Mouse (Mus musculus): ENCODE measurements around the gene C2cd3.
"Not testable (repeated sequence)": the region's sequence is repeated elsewhere in the genome, so short reads cannot be mapped to it uniquely, and the experiment has no call there.

The C2cd3 gene

GRCm38 (mm10) chr7:100470796-100471406, 98.9 kb downstream of the C2cd3 start:
- DNase-seq (ENCODE audit: low read depth, low spot score), result no peak

- no peak for DNase-seq (ENCODE audit: low read depth, low spot score)
Observed at GRCm38 (mm10) chr7:100471407-100471797, 99.4 kb downstream of the C2cd3 start.

GRCm38 (mm10) chr7:100472777-100473176, 100.7 kb downstream of the C2cd3 start, which contains the start of gene Ucp3:
Ucp3 (plus strand) TSS chr7:100472990.
- DNase-seq (ENCODE audit: low read depth, low spot score), result no peak

DNA sequence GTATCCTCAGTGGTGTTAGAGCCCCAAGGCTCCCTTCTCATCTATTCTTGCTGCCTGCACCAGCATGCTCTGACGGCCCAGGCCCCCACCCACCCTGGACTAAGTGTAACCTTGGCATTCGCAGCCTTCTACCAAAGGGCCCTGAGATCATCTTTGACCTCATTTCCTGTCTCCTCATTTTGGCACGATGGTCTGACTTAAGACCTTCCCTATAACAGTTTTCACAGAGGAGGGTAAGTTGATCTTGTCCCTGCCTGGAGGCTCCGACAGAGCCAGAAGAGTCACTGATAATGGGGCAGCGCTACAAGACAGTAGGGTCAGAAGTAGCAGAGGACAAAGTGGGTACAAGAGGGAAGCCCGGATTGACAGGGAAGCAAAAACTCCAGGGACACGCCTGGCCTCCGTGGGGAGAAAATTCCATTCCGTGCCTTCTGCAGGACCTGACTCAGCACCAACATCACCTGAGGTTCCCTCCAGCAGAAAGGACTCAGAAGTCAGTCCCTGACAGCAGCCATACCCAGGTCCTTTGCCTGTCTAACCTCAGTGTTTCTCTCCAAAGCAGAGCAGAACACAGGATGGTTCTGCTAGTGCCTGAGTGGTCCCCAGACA, 101.9 kb downstream of the C2cd3 start:
- no peak for DNase-seq (ENCODE audit: low read depth, low spot score)

DNA sequence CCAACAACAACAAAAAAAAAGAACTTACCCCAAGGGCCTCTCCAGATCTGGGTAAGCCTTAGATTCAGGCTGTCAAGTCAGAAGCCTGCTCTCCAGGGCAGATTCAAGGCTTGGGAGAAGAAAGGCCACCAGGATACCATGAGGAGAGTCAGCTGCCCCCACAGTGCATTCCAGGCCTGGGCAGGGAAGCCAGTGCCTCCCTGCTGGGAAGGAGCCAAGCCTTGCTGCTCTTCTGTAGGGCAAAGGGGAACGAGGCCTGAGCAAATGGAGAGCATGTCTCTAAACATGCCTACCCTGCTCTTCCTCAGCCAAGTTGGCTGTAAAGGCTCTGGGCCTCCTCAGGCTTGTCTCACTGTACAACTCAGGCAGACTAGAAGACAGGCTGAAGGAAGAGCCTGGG, 102.6 kb downstream of the C2cd3 start:
- DNase-seq (ENCODE audit: low read depth, low spot score), result no peak

DNA sequence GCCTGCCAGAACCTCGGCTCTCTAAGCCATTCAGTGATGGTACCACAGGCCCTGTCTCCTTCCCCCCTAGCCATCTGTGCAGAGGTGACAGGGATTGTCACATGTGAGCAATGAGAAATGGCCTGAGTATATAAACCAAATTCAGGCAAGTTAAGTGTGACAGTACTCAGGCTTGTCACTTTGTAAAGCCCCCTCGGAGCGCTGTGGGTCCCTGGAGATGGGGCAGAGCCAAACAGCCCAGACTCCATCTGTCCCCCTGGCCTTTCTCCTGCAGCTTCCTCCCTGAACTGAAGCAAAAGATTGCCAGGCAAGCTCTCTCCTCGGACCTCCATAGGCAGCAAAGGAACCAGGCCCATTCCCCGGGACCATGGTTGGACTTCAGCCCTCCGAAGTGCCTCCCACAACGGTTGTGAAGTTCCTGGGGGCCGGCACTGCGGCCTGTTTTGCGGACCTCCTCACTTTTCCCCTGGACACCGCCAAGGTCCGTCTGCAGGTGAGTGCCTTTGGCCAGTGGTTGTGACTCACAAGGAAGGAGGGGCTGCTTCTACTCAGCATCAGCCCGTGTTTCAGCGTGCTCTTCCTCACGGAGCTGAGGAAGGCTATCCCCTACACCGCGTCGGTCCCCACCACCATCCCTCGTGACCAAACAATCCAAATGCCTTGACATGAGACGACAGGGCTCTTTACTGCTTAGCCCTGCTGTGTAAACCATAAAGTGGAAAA, 107.2 kb downstream of the C2cd3 start:
- no peak for DNase-seq (ENCODE audit: low read depth, low spot score)

DNA sequence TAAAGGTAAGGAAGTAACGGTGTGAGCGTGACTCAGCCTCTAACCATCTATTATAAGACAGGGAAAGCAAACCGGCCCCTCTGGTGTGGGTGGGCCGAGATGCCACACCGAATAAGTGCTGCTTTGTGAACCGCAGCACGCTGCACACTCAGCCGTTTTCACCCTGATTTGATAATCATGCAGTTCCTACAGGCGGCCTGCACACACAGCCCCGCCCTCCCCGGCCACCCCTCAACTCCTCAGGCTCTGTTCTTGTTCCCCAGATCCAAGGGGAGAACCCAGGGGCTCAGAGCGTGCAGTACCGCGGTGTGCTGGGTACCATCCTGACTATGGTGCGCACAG, 107.8 kb downstream of the C2cd3 start:
- no peak for DNase-seq (ENCODE audit: low read depth, low spot score)

- no peak for DNase-seq (ENCODE audit: low read depth, low spot score)
Observed at GRCm38 (mm10) chr7:100480175-100480574, 108.1 kb downstream of the C2cd3 start.

GRCm38 (mm10) chr7:100482046-100482445, 110.0 kb downstream of the C2cd3 start:
- not testable (repeated sequence) for DNase-seq (ENCODE audit: low read depth, low spot score)

GRCm38 (mm10) chr7:100484493-100484892, 112.5 kb downstream of the C2cd3 start:
- DNase-seq (ENCODE audit: low read depth, low spot score), result no peak

DNA sequence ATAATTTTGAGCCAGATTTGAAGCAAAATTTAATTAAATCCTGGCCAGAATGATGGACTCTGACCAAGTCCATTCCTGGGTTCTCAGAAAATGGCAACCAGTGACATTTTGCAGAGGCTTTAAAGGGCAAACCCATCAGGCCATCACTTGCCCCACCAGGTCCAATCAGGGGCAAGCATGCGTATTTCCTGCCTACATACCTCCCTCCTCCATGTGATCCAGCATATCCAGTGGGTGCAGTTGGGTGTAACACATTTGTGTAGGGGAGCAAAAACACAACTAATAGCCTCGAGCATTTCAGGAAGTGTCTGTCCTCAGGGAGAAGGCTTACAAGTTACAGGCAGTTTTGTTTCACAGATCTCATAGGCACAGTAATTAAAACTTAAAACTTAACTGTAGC, 115.3 kb downstream of the C2cd3 start:
- no peak for DNase-seq (ENCODE audit: low read depth, low spot score)

DNA sequence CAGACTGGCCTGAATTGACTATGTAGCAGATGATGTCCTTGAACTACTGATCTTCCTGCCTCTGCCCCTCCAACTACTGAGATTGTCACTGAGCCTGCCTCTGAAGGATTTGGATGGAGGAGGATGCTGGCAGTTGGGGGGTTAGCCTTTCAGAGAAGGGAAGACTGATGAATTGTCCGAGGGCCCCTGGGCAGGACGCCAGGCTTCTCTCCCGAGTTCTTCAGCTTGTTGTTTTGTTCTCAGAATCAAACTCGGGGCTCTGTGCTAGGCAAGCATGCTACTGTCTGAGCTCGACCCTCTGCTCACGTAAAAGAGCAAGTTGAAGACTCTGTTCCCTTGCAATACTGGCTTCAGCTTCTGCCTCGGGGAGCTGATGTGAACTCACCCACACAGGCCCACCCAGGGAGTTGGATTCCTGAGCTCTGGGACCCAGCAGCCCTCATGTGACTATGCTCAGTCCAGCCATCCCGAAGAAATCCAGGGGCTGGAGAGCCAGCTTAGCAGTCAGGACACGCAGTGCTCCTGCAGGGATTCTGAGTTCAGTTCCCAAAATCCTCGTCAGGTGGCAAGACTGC, 116.5 kb downstream of the C2cd3 start:
- no peak for DNase-seq (ENCODE audit: low read depth, low spot score)

DNA sequence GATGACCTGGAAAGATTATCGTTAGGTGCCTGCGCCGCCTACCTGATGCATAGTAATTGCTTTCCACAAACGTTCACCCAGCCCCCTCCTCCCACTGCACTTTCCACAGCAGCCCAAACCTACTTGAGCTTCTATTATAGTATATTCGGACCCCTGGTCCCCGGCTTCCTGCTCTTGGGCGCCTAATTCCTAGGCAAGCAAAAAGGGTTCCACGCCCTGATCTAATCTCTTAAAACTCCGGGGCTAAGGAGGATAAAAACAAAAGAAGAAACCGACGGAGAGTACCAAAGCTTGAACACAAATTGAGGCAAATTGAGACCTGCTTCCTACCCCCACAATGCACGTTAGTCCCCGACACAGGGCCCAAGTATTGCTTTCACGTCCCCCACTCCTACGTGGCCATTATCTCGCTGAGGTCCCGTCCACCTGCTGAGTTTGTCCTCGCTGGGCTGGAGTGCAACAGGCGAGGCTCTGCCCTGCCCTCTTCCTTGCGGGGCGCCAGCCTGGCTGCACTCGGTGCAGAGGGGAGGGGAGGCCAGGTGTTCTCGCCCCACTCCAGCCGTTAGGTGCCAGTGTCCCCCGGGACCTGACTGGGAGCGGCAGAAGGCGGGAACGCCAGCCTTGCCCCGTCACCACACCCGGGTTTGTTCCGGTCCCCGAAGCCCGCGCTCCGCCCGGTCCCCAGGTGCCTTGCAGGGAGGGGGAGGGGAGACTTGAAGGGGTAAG, 120.5 kb downstream of the C2cd3 start:
- DNase-seq (ENCODE audit: low read depth, low spot score), result no peak

- DNase-seq (ENCODE audit: low read depth, low spot score), result peak; percentile 54
Observed at GRCm38 (mm10) chr7:100493117-100493483, 121.1 kb downstream of the C2cd3 start, which contains the start of gene Ucp2. Ucp2 (plus strand) TSS chr7:100493337.

DNA sequence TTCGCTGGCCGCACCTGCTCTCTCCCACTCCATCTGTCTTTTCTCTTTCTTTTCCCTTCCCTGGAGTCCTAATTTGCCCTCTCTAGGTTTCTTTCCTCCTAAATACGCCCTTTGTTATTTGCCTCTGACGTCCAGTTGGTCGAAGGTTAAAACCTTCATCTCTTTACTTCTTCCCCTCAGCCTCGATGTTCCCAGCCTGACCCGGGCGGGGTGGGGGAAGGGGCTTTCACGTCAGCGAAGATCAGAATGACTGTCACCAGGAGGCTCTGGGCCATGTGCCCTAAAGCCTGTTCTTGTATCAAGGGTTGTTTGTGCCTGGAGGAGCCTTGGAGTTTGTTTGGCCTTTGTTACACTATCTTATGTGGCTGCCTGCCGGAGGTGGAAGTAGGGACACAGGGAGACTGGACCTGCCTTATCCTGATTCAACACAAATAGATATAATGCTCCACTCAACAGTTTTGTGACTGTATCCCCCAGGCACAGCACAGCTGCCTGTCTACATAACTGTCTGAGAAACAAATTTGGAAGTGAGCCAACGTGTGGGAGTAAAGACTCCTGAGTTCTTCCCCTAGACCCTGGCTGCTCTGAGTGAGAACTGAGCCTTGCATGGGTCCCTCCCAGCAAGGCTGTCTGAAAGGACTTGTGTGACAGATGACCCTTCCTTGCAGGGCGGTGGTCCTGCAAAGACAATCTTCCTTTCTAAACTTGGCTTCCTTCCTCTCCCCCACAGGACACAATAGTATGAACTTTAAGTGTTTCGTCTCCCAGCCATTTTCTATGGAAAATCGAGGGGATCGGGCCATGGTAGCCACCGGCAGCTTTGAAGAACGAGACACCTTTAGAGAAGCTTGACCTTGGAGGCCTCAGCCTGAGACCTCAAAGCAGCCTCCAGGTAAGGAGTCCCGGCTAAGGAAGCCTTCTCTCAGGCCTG, 121.7 kb downstream of the C2cd3 start:
- no peak for DNase-seq (ENCODE audit: low read depth, low spot score)

DNA sequence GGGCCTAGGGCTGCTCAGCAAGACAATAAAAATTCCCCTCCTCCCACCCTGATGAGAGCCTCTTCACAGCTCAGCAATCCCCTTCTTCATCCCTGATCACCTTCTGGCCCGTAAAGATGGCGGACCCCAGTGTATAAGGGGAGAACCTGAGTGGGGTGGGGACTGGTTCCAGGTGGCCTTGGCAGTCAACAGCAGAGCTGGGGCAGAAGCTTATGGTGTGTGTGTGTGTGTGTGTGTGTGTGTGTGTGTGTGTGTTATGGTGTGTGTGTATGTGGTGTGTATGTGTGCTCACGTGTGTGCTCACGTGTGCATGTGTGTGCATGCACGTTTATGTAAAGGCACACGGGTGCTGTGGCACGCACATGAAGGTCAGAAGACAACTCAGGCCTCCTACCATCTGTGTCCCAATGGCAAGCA, 122.4 kb downstream of the C2cd3 start:
- no peak for DNase-seq (ENCODE audit: low read depth, low spot score)

GRCm38 (mm10) chr7:100495042-100495441, 123.0 kb downstream of the C2cd3 start:
- no peak for DNase-seq (ENCODE audit: low read depth, low spot score)

DNA sequence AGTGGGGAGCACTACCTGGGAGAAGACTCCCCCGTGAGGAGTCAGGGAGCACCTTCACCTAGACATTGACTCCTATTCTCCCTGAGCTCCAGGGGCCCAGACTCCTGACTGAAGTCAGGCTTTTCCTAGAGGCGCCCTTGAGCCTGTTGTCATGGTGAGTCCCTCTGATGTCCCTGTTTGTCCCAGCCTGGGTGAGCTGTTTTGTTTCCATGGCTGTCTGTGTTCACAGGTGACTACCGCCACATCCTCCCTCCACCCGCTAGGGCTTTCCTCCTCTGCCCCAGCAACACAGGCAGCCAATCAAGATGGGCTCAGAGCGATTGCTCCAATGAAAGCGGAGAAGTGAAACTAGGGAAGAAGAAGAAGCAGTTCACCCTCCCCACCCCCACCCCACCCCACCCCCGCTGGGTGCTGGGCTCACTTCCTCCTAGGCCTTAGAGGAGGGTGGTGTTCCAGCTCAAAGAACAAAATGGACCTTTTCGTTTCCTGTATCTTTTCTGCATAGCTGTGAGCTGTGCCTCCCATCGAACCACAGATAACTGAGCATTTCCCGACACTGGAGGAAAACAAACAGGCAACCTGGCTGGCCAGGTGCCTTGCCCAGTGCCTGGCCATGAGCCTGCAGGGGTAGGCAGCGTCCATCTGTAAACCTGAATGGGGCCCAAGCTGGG, 123.7 kb downstream of the C2cd3 start:
- no peak for DNase-seq (ENCODE audit: low read depth, low spot score)

DNA sequence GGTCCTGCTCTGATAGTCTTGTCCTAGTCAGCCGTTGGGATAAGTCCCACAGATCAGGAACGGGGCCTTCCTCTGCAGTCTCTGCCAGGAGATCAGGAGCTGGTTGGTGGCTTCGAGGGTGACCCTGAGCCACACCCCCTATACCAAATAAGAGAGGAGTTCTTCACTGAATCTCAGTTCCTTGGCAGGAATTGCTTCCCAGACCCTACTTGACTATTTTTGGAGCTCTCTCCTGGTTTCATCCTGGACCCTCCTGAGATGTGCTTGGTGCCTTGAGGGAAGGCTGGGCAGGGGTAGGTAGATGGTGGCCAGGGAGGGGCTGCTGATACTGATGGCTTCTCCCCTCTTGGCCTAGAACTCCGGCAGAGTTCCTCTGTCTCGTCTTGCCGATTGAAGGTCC, 124.3 kb downstream of the C2cd3 start:
- no peak for DNase-seq (ENCODE audit: low read depth, low spot score)

DNA sequence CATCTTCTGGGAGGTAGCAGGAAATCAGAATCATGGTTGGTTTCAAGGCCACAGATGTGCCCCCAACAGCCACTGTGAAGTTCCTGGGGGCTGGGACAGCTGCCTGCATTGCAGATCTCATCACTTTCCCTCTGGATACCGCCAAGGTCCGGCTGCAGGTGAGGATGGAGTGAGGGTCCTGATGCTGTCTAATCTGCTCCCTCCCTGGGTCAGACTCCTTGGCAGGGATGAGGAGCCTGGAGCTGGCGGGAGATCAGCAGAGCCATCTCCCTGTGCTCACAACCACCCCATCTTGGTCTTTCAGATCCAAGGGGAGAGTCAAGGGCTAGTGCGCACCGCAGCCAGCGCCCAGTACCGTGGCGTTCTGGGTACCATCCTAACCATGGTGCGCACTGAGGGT, 124.8 kb downstream of the C2cd3 start:
- DNase-seq (ENCODE audit: low read depth, low spot score), result no peak

All from embryo, embryonic 11.5 days (tissue).